Mouse (Mus musculus): ENCODE results near the gene Pde8a. TPM values are rescaled to one million over a fixed set of nuclear protein-coding genes. Genes with fewer than 3 reads are reported as not detected.

Pde8a gene
- polyA plus RNA-seq, 1 experiment = 3.5 TPM

- H3K36me3 ChIP-seq (ENCODE audit: control insufficient read depth, insufficient read depth, low read length) = peaks cover 29% of the 10 kb centered on the region
- no peak overlapping the region for H3K4me3 ChIP-seq (ENCODE audit: low read depth, low read length)
- WGBS = 39% methylated on average over 8 of the region's 8 CpGs
Observed at GRCm38 (mm10) chr7:81342356-81343094, 129.1 kb downstream of the Pde8a start.

GRCm38 (mm10) chr7:81343316-81343715 lies 129.9 kb downstream of the Pde8a start:
- TF ChIP-seq POLR2A (IDR thresholded peaks at IDR 0.05; ENCODE audit: low read depth, low read length) (no peak), CTCF (IDR thresholded peaks at IDR 0.05; ENCODE audit: extremely low read depth, insufficient read length, insufficient replicate concordance, low read depth, low read length) (no peak)
- WGBS = 15% methylated on average over 8 of the region's 8 CpGs

More at GRCm38 (mm10) chr7:81342356-81343094, 129.1 kb downstream of the Pde8a start:
- peaks cover 10% of the 10 kb centered on the region for H3K4me1 ChIP-seq (ENCODE audit: control insufficient read depth, insufficient read depth, insufficient read length, low read length)
- no peaks in the 10 kb centered on the region for H3K27me3 ChIP-seq (ENCODE audit: control insufficient read depth, insufficient read depth, low read length)
- H3K27ac ChIP-seq (ENCODE audit: insufficient read depth, low read depth, low read length) = no peak overlapping the region
- TF ChIP-seq POLR2A (IDR thresholded peaks at IDR 0.05; ENCODE audit: low read depth, low read length) (no peak), CTCF (IDR thresholded peaks at IDR 0.05; ENCODE audit: extremely low read depth, insufficient read length, insufficient replicate concordance, low read depth, low read length) (no peak)

GRCm38 (mm10) chr7:81343831-81344230 lies 130.4 kb downstream of the Pde8a start:
- Histone ChIP-seq H3K4me1 (ENCODE audit: control insufficient read depth, insufficient read depth, insufficient read length, low read length) (peaks cover 10% of the 10 kb centered on the region), H3K4me3 (ENCODE audit: low read depth, low read length) (peak overlapping the region; percentile 99), H3K36me3 (ENCODE audit: control insufficient read depth, insufficient read depth, low read length) (peaks cover 25% of the 10 kb centered on the region), H3K27ac (ENCODE audit: insufficient read depth, low read depth, low read length) (no peak overlapping the region), H3K27me3 (ENCODE audit: control insufficient read depth, insufficient read depth, low read length) (no peaks in the 10 kb centered on the region)
- 4% methylated on average over 10 of the region's 10 CpGs for WGBS
- TF ChIP-seq CTCF (IDR thresholded peaks at IDR 0.05; ENCODE audit: extremely low read depth, insufficient read length, insufficient replicate concordance, low read depth, low read length) (no peak), POLR2A (IDR thresholded peaks at IDR 0.05; ENCODE audit: low read depth, low read length) (no peak)

More at GRCm38 (mm10) chr7:81343316-81343715, 129.9 kb downstream of the Pde8a start:
- peaks cover 27% of the 10 kb centered on the region for H3K36me3 ChIP-seq (ENCODE audit: control insufficient read depth, insufficient read depth, low read length)
- no peak overlapping the region for H3K27ac ChIP-seq (ENCODE audit: insufficient read depth, low read depth, low read length)
- H3K4me3 ChIP-seq (ENCODE audit: low read depth, low read length) = peak overlapping the region; percentile 99
- H3K27me3 ChIP-seq (ENCODE audit: control insufficient read depth, insufficient read depth, low read length) = no peaks in the 10 kb centered on the region
- peaks cover 10% of the 10 kb centered on the region for H3K4me1 ChIP-seq (ENCODE audit: control insufficient read depth, insufficient read depth, insufficient read length, low read length)

GRCm38 (mm10) chr7:81344544-81345446 lies 131.4 kb downstream of the Pde8a start, which contains the start of gene Rps17:
Gene Rps17 (minus strand): TSS chr7:81345254.
- under 1% methylated on average over 85 of the region's 85 CpGs for whole genome bisulfite sequencing
- H3K4me3 ChIP-seq (ENCODE audit: low read depth, low read length) = peak within 1 kb of the TSS; percentile 99
- H3K36me3 ChIP-seq (ENCODE audit: control insufficient read depth, insufficient read depth, low read length) = peaks cover 22% of the 10 kb centered on the region
- H3K4me1 ChIP-seq (ENCODE audit: control insufficient read depth, insufficient read depth, insufficient read length, low read length) = peaks cover 10% of the 10 kb centered on the region
- TF ChIP-seq CTCF (IDR thresholded peaks at IDR 0.05; ENCODE audit: extremely low read depth, insufficient read length, insufficient replicate concordance, low read depth, low read length) (peak; percentile 92), POLR2A (IDR thresholded peaks at IDR 0.05; ENCODE audit: low read depth, low read length) (peak; percentile 71)
- no peaks in the 10 kb centered on the region for H3K27me3 ChIP-seq (ENCODE audit: control insufficient read depth, insufficient read depth, low read length)
- H3K27ac ChIP-seq (ENCODE audit: insufficient read depth, low read depth, low read length) = peak within 1 kb of the TSS; percentile 29

- Histone ChIP-seq H3K36me3 (ENCODE audit: control insufficient read depth, insufficient read depth, low read length) (peaks cover 18% of the 10 kb centered on the region), H3K4me3 (ENCODE audit: low read depth, low read length) (peak overlapping the region; percentile 99), H3K27ac (ENCODE audit: insufficient read depth, low read depth, low read length) (no peak overlapping the region), H3K27me3 (ENCODE audit: control insufficient read depth, insufficient read depth, low read length) (no peaks in the 10 kb centered on the region), H3K4me1 (ENCODE audit: control insufficient read depth, insufficient read depth, insufficient read length, low read length) (peaks cover 10% of the 10 kb centered on the region)
- WGBS = 60% methylated on average over 15 of the region's 15 CpGs
- TF ChIP-seq POLR2A (IDR thresholded peaks at IDR 0.05; ENCODE audit: low read depth, low read length) (no peak), CTCF (IDR thresholded peaks at IDR 0.05; ENCODE audit: extremely low read depth, insufficient read length, insufficient replicate concordance, low read depth, low read length) (no peak)
Observed at GRCm38 (mm10) chr7:81345447-81346170, 132.2 kb downstream of the Pde8a start.

GRCm38 (mm10) chr7:81348206-81348605 lies 134.8 kb downstream of the Pde8a start:
- Histone ChIP-seq H3K27ac (ENCODE audit: insufficient read depth, low read depth, low read length) (no peak overlapping the region), H3K4me1 (ENCODE audit: control insufficient read depth, insufficient read depth, insufficient read length, low read length) (peaks cover 7% of the 10 kb centered on the region), H3K4me3 (ENCODE audit: low read depth, low read length) (no peak overlapping the region), H3K27me3 (ENCODE audit: control insufficient read depth, insufficient read depth, low read length) (no peaks in the 10 kb centered on the region), H3K36me3 (ENCODE audit: control insufficient read depth, insufficient read depth, low read length) (peaks cover 6% of the 10 kb centered on the region)
- WGBS = 68% methylated on average over 7 of the region's 7 CpGs
- no peak for TF ChIP-seq POLR2A (IDR thresholded peaks at IDR 0.05; ENCODE audit: low read depth, low read length)
- TF ChIP-seq CTCF (IDR thresholded peaks at IDR 0.05; ENCODE audit: extremely low read depth, insufficient read length, insufficient replicate concordance, low read depth, low read length) = no peak
